Mouse (Mus musculus): ENCODE measurements around the gene Tnnc2.

- TF ChIP-seq POLR2A (IDR thresholded peaks at IDR 0.05; ENCODE audit: borderline replicate concordance, low read depth, low read length) = no peak
- TF ChIP-seq CTCF (IDR thresholded peaks at IDR 0.05; ENCODE audit: low read depth, low read length) = no peak
Measured at GRCm38 (mm10) chr2:164733259-164733658, 46.5 kb downstream of the Tnnc2 start.

Data from bone marrow macrophage, adult 2 months (primary cell).